Mouse (Mus musculus): ENCODE data around the gene Sema4d.

- TF ChIP-seq CTCF (IDR thresholded peaks at IDR 0.05; ENCODE audit: borderline replicate concordance, insufficient read depth, low read length) (no peak), POLR2A (IDR thresholded peaks at IDR 0.05; ENCODE audit: low read depth, low read length) (no peak)
Measured at GRCm38 (mm10) chr13:51745862-51746261, 47.7 kb downstream of the Sema4d start.
